Mouse (Mus musculus): ENCODE data around the gene AC109138.7.

The AC109138.7 gene

GRCm38 (mm10) chr19:4257216-4257896 lies 43.2 kb downstream of the AC109138.7 start:
- peak overlapping the region; percentile 79 for H3K4me3 ChIP-seq (replicated peaks; ENCODE audit: low read length)
- no peaks in the 10 kb centered on the region for H3K36me3 ChIP-seq (ENCODE audit: insufficient read depth, low read length)
- no peak for TF ChIP-seq POU5F1 (IDR thresholded peaks at IDR 0.05; ENCODE audit: borderline replicate concordance, low read length)
- TF ChIP-seq CTCF (conservative IDR thresholded peaks at IDR 0.05; ENCODE audit: low read length), result peak; percentile 62
- TF ChIP-seq NANOG (IDR thresholded peaks at IDR 0.05; ENCODE audit: borderline replicate concordance, low read length), result no peak

GRCm38 (mm10) chr19:4257897-4258252 lies 43.7 kb downstream of the AC109138.7 start:
- Histone ChIP-seq H3K27me3 (ENCODE audit: insufficient read depth, low read length) (peaks cover 6% of the 10 kb centered on the region; the same call in 1 of the 2 replicates), H3K36me3 (ENCODE audit: insufficient read depth, low read length) (no peaks in the 10 kb centered on the region), H3K4me3 (replicated peaks; ENCODE audit: low read length) (peak overlapping the region; percentile 79), H3K9me3 (ENCODE audit: low read length) (no peaks in the 10 kb centered on the region), H3K4me1 (replicated peaks; ENCODE audit: low read depth, low read length) (peaks cover 16% of the 10 kb centered on the region)
- TF ChIP-seq POU5F1 (IDR thresholded peaks at IDR 0.05; ENCODE audit: borderline replicate concordance, low read length) (no peak), CTCF (conservative IDR thresholded peaks at IDR 0.05; ENCODE audit: low read length) (no peak)

More at GRCm38 (mm10) chr19:4257216-4257896, 43.2 kb downstream of the AC109138.7 start:
- H3K4me1 ChIP-seq (replicated peaks; ENCODE audit: low read depth, low read length), result peaks cover 19% of the 10 kb centered on the region
- H3K27me3 ChIP-seq (ENCODE audit: insufficient read depth, low read length), result peaks cover 5% of the 10 kb centered on the region; the same call in 1 of the 2 replicates
- H3K9me3 ChIP-seq (ENCODE audit: low read length), result no peaks in the 10 kb centered on the region

- Histone ChIP-seq H3K27me3 (ENCODE audit: insufficient read depth, low read length) (peaks cover 34% of the 10 kb centered on the region), H3K9me3 (ENCODE audit: low read length) (no peaks in the 10 kb centered on the region), H3K4me1 (replicated peaks; ENCODE audit: low read depth, low read length) (peaks cover 28% of the 10 kb centered on the region), H3K36me3 (ENCODE audit: insufficient read depth, low read length) (no peaks in the 10 kb centered on the region), H3K4me3 (replicated peaks; ENCODE audit: low read length) (no peak overlapping the region)
- TF ChIP-seq POU5F1 (IDR thresholded peaks at IDR 0.05; ENCODE audit: borderline replicate concordance, low read length) (no peak), NANOG (IDR thresholded peaks at IDR 0.05; ENCODE audit: borderline replicate concordance, low read length) (no peak), CTCF (conservative IDR thresholded peaks at IDR 0.05; ENCODE audit: low read length) (no peak)
Observed at GRCm38 (mm10) chr19:4261038-4261698, 47.0 kb downstream of the AC109138.7 start.

GRCm38 (mm10) chr19:4262756-4263155 lies 48.6 kb downstream of the AC109138.7 start:
- TF ChIP-seq POU5F1 (IDR thresholded peaks at IDR 0.05; ENCODE audit: borderline replicate concordance, low read length) (no peak), CTCF (conservative IDR thresholded peaks at IDR 0.05; ENCODE audit: low read length) (no peak), NANOG (IDR thresholded peaks at IDR 0.05; ENCODE audit: borderline replicate concordance, low read length) (no peak)
- Histone ChIP-seq H3K27me3 (ENCODE audit: insufficient read depth, low read length) (peaks cover 38% of the 10 kb centered on the region), H3K4me3 (replicated peaks; ENCODE audit: low read length) (no peak overlapping the region), H3K9me3 (ENCODE audit: low read length) (no peaks in the 10 kb centered on the region), H3K4me1 (replicated peaks; ENCODE audit: low read depth, low read length) (peaks cover 22% of the 10 kb centered on the region), H3K36me3 (ENCODE audit: insufficient read depth, low read length) (no peaks in the 10 kb centered on the region)

GRCm38 (mm10) chr19:4263702-4264101 lies 49.5 kb downstream of the AC109138.7 start:
- H3K27me3 ChIP-seq (ENCODE audit: insufficient read depth, low read length), result peaks cover 48% of the 10 kb centered on the region
- H3K4me1 ChIP-seq (replicated peaks; ENCODE audit: low read depth, low read length), result peaks cover 26% of the 10 kb centered on the region
- no peaks in the 10 kb centered on the region for H3K36me3 ChIP-seq (ENCODE audit: insufficient read depth, low read length)
- peak overlapping the region; percentile 60 for H3K4me3 ChIP-seq (replicated peaks; ENCODE audit: low read length)
- TF ChIP-seq POU5F1 (IDR thresholded peaks at IDR 0.05; ENCODE audit: borderline replicate concordance, low read length), result no peak
- TF ChIP-seq CTCF (conservative IDR thresholded peaks at IDR 0.05; ENCODE audit: low read length), result no peak
- TF ChIP-seq NANOG (IDR thresholded peaks at IDR 0.05; ENCODE audit: borderline replicate concordance, low read length), result no peak
- no peaks in the 10 kb centered on the region for H3K9me3 ChIP-seq (ENCODE audit: low read length)

- Histone ChIP-seq H3K36me3 (ENCODE audit: insufficient read depth, low read length) (no peaks in the 10 kb centered on the region), H3K9me3 (ENCODE audit: low read length) (no peaks in the 10 kb centered on the region), H3K4me1 (replicated peaks; ENCODE audit: low read depth, low read length) (peaks cover 31% of the 10 kb centered on the region)
Observed at GRCm38 (mm10) chr19:4264171-4264780, 50.1 kb downstream of the AC109138.7 start.

GRCm38 (mm10) chr19:4265956-4266355 lies 51.8 kb downstream of the AC109138.7 start:
- no peak for TF ChIP-seq POU5F1 (IDR thresholded peaks at IDR 0.05; ENCODE audit: borderline replicate concordance, low read length)
- no peak for TF ChIP-seq CTCF (conservative IDR thresholded peaks at IDR 0.05; ENCODE audit: low read length)
- no peak for TF ChIP-seq NANOG (IDR thresholded peaks at IDR 0.05; ENCODE audit: borderline replicate concordance, low read length)
- Histone ChIP-seq H3K36me3 (ENCODE audit: insufficient read depth, low read length) (peaks cover 8% of the 10 kb centered on the region), H3K4me1 (replicated peaks; ENCODE audit: low read depth, low read length) (peaks cover 35% of the 10 kb centered on the region), H3K4me3 (replicated peaks; ENCODE audit: low read length) (0 out of 2 replicates have a peak overlapping the region, but pooled peaks have one; percentile 13), H3K27me3 (ENCODE audit: insufficient read depth, low read length) (peaks cover 66% of the 10 kb centered on the region), H3K9me3 (ENCODE audit: low read length) (no peaks in the 10 kb centered on the region)

More at GRCm38 (mm10) chr19:4264171-4264780, 50.1 kb downstream of the AC109138.7 start:
- Histone ChIP-seq H3K4me3 (replicated peaks; ENCODE audit: low read length) (peak overlapping the region; percentile 60), H3K27me3 (ENCODE audit: insufficient read depth, low read length) (peaks cover 53% of the 10 kb centered on the region)
- no peak for TF ChIP-seq POU5F1 (IDR thresholded peaks at IDR 0.05; ENCODE audit: borderline replicate concordance, low read length)
- no peak for TF ChIP-seq NANOG (IDR thresholded peaks at IDR 0.05; ENCODE audit: borderline replicate concordance, low read length)
- no peak for TF ChIP-seq CTCF (conservative IDR thresholded peaks at IDR 0.05; ENCODE audit: low read length)

All from E14TG2a.4 (cell line).